Mouse (Mus musculus): ENCODE data around the gene Rpsa.

The Rpsa gene

DNA sequence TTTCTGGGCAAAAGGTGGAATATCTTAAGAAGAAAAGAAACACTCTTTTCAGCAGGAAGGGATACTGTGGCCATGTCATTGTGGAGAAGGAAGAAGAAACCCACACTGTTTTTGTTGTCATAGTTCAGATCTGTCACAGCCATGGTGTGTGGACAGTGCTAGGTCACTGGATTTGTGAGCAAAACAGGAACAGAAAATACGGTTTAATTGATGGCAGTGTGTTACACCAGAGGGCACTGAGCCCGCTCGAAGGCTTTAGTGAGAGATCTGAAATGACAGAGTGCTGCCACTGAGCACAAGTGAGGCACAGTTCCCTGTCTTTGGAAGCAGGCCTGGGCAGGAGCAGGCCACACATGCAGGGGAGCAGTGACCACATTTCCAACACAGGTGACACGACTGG lies 9.3 kb upstream of the Rpsa start:
- no peak for TF ChIP-seq NANOG (IDR thresholded peaks at IDR 0.05; ENCODE audit: borderline replicate concordance, low read length)
- no peak for TF ChIP-seq POU5F1 (IDR thresholded peaks at IDR 0.05; ENCODE audit: borderline replicate concordance, low read length)
- no peak for TF ChIP-seq CTCF (conservative IDR thresholded peaks at IDR 0.05; ENCODE audit: low read length)

DNA sequence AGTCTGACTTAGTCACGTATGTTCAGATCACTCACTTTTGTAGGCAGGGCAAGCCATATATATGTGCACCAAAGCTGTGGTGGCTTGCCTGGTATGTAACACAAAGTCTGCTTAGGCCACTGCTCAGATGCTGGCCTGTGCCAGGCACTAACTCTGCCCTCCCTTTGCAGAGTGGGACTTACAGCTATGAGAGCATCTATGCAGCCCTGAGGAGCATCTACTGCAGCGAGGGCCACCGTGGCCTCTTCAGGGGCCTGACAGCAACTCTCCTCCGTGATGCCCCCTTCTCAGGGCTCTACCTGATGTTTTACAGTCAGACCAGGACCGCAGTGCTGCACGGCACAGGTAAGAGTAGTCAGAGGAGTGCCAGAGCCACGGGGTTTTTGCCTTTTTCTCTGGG lies 7.0 kb upstream of the Rpsa start:
- Histone ChIP-seq H3K27me3 (ENCODE audit: insufficient read depth, low read length) (no peaks in the 10 kb centered on the region), H3K9me3 (ENCODE audit: low read length) (no peaks in the 10 kb centered on the region), H3K4me1 (replicated peaks; ENCODE audit: low read depth, low read length) (peaks cover 72% of the 10 kb centered on the region), H3K36me3 (ENCODE audit: insufficient read depth, low read length) (peaks cover 79% of the 10 kb centered on the region), H3K4me3 (replicated peaks; ENCODE audit: low read length) (no peak overlapping the region; the same call in 1 of the 2 replicates)
- TF ChIP-seq POU5F1 (IDR thresholded peaks at IDR 0.05; ENCODE audit: borderline replicate concordance, low read length) (no peak), CTCF (conservative IDR thresholded peaks at IDR 0.05; ENCODE audit: low read length) (no peak), NANOG (IDR thresholded peaks at IDR 0.05; ENCODE audit: borderline replicate concordance, low read length) (no peak)

More for the DNA sequence above, 9.3 kb upstream of the Rpsa start:
- Histone ChIP-seq H3K4me1 (replicated peaks; ENCODE audit: low read depth, low read length) (peaks cover 81% of the 10 kb centered on the region), H3K27me3 (ENCODE audit: insufficient read depth, low read length) (no peaks in the 10 kb centered on the region), H3K36me3 (ENCODE audit: insufficient read depth, low read length) (peaks cover 65% of the 10 kb centered on the region), H3K9me3 (ENCODE audit: low read length) (no peaks in the 10 kb centered on the region), H3K4me3 (replicated peaks; ENCODE audit: low read length) (no peak overlapping the region)

DNA sequence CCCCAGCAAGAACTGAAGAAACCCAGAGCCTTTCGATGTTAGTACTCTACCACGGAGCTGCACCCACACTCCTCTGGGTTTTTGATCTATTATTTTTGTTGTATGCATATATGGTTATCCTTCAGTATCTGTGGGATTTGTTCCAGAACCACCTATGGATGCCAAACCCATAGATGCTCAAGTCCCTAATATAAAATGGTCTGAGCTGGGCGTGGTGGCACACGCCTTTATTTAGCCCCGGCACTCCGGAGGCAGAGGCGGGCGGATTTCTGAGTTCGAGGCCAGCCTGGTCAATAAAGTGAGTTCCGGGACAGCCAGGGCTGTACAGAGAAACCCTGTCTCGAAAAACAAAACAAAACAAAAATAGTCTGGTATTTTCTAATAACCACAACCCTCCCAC lies 621 bp upstream of the Rpsa start:
- H3K4me1 ChIP-seq (replicated peaks; ENCODE audit: low read depth, low read length) = peaks cover 52% of the 10 kb centered on the region
- H3K27me3 ChIP-seq (ENCODE audit: insufficient read depth, low read length) = no peaks in the 10 kb centered on the region
- peaks cover 65% of the 10 kb centered on the region for H3K36me3 ChIP-seq (ENCODE audit: insufficient read depth, low read length)
- H3K4me3 ChIP-seq (replicated peaks; ENCODE audit: low read length) = peak overlapping the region; percentile 77
- no peaks in the 10 kb centered on the region for H3K9me3 ChIP-seq (ENCODE audit: low read length)
- TF ChIP-seq CTCF (conservative IDR thresholded peaks at IDR 0.05; ENCODE audit: low read length) = no peak
- TF ChIP-seq NANOG (IDR thresholded peaks at IDR 0.05; ENCODE audit: borderline replicate concordance, low read length) = no peak
- no peak for TF ChIP-seq POU5F1 (IDR thresholded peaks at IDR 0.05; ENCODE audit: borderline replicate concordance, low read length)

DNA sequence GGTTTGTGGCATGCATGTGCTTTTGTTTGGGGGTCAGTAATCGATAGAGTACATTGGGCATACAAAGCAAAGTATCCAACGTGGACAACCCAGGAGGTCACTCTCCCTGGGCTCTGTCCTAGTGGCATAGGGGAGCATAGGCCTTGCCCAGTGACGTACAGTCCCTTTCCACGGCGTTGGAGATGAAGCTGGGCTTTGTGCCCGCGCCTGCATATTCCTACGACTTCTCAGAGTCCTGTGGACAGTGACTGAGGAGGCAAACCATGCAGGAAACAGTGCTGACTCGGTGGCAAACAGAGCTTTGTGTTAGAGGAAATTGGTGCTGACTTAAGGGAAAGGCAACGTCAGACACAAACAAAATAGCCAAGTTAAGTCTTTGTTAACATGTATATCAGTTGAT lies 1.8 kb downstream of the Rpsa start:
- Histone ChIP-seq H3K4me3 (replicated peaks; ENCODE audit: low read length) (peak overlapping the region; percentile 99), H3K36me3 (ENCODE audit: insufficient read depth, low read length) (peaks cover 65% of the 10 kb centered on the region), H3K4me1 (replicated peaks; ENCODE audit: low read depth, low read length) (peaks cover 63% of the 10 kb centered on the region), H3K9me3 (ENCODE audit: low read length) (no peaks in the 10 kb centered on the region), H3K27me3 (ENCODE audit: insufficient read depth, low read length) (no peaks in the 10 kb centered on the region)
- TF ChIP-seq NANOG (IDR thresholded peaks at IDR 0.05; ENCODE audit: borderline replicate concordance, low read length) = no peak
- no peak for TF ChIP-seq CTCF (conservative IDR thresholded peaks at IDR 0.05; ENCODE audit: low read length)
- TF ChIP-seq POU5F1 (IDR thresholded peaks at IDR 0.05; ENCODE audit: borderline replicate concordance, low read length) = no peak

DNA sequence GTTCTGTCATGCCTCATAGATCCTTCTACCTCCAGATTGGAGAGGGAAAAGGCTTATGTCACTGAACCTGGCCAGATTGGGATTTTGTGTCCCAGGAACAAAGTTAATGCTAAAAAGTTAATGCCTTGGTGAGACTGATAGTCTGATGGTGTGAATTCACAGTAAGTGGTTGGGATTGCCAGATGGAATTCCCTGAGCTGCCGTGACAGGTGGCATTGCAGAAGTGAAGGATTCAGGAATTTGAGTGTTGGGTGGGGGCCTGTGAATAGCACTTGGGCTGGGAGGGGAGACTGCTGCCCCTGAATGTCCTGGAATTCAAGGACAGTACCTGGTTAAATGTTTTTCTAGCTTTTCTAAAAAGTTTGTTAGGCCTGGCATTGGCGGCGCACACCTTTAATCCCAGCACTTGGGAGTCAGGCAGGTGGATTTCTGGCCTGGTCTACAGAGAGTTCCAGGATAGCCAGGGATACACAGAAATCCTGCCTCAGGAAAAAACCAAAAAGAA lies 4.3 kb downstream of the Rpsa start:
- TF ChIP-seq NANOG (IDR thresholded peaks at IDR 0.05; ENCODE audit: borderline replicate concordance, low read length) (no peak), CTCF (conservative IDR thresholded peaks at IDR 0.05; ENCODE audit: low read length) (no peak)
- Histone ChIP-seq H3K36me3 (ENCODE audit: insufficient read depth, low read length) (peaks cover 62% of the 10 kb centered on the region), H3K4me3 (replicated peaks; ENCODE audit: low read length) (0 out of 2 replicates have a peak overlapping the region, but pooled peaks have one; percentile 4), H3K9me3 (ENCODE audit: low read length) (no peaks in the 10 kb centered on the region), H3K27me3 (ENCODE audit: insufficient read depth, low read length) (no peaks in the 10 kb centered on the region), H3K4me1 (replicated peaks; ENCODE audit: low read depth, low read length) (peaks cover 67% of the 10 kb centered on the region)

DNA sequence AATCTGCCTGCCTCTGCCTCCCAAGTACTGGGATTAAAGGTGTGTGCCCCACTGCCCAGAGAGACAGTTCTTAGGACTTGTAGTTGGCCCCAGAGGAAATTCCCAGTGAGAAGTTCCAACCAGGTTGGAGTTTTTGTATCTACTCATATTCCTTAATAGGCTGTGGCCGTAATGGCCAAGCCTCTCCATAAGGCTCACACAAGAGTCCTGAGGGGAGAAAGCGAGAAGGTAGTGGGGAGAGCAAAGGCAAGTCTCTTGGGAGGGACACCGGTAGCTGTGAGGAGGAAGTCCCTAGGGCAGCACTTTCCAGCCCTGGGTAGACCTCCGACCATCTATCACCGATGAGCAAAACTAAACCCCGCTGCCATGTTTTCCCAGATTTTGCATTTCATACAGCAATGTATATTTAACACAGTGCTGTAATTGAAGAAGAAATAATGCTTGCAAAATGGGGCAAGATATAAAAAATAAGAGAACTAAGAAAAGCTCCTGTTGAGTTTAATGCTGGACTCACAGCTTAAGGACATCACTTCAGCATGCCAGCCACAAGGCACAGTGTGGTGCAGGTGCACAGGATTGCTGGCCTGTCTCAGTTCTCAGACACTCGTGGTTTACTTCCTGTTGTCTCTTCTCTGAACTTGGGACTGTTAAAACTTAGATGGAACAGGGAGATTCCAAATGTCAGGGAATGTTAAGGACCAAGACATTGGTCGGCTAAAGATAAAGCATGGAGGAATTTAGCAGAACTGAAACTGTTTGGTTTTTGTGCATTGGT lies 5.7 kb downstream of the Rpsa start:
- H3K4me3 ChIP-seq (replicated peaks; ENCODE audit: low read length) = no peak overlapping the region
- H3K36me3 ChIP-seq (ENCODE audit: insufficient read depth, low read length) = peaks cover 59% of the 10 kb centered on the region
- TF ChIP-seq NANOG (IDR thresholded peaks at IDR 0.05; ENCODE audit: borderline replicate concordance, low read length) (no peak), CTCF (conservative IDR thresholded peaks at IDR 0.05; ENCODE audit: low read length) (no peak), POU5F1 (IDR thresholded peaks at IDR 0.05; ENCODE audit: borderline replicate concordance, low read length) (no peak)
- H3K9me3 ChIP-seq (ENCODE audit: low read length) = no peaks in the 10 kb centered on the region
- peaks cover 66% of the 10 kb centered on the region for H3K4me1 ChIP-seq (replicated peaks; ENCODE audit: low read depth, low read length)
- H3K27me3 ChIP-seq (ENCODE audit: insufficient read depth, low read length) = no peaks in the 10 kb centered on the region

DNA sequence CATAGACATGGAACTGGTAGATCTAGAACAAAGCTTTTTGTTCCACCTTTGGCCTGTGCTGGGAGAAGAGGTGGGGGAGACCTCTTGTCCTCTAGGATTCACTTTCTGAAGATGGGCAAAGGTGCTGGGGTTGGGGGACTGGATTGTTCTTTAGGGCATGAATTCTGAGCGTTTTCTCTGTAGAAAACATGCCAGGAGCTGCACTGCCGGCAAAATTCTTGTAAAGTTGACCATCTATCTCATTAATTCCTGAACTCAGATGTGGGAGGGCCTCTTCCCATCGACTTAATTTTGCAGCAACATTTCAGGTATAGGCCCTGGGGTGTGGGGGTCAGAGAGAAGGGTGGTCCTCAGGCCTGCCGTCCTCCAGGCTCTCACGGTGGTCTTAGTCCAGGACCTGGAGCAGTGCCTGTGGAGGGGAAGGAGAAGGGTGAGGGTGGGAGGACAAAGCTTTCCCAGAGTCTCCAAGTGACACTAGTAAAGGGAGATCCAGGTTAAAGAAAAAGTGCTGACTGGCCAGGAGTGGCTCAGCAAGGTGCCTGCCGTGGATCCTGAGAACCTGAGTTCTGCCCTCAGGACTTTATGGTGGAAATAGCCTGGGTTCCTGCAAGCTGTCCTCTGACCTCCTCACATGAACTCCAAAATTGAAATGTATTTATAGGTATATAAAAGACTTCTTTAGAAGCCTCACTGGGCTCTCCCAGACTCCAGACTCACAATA lies 6.4 kb downstream of the Rpsa start:
- Histone ChIP-seq H3K27me3 (ENCODE audit: insufficient read depth, low read length) (no peaks in the 10 kb centered on the region), H3K9me3 (ENCODE audit: low read length) (no peaks in the 10 kb centered on the region), H3K36me3 (ENCODE audit: insufficient read depth, low read length) (peaks cover 52% of the 10 kb centered on the region), H3K4me1 (replicated peaks; ENCODE audit: low read depth, low read length) (peaks cover 68% of the 10 kb centered on the region), H3K4me3 (replicated peaks; ENCODE audit: low read length) (no peak overlapping the region)
- TF ChIP-seq POU5F1 (IDR thresholded peaks at IDR 0.05; ENCODE audit: borderline replicate concordance, low read length) (no peak), CTCF (conservative IDR thresholded peaks at IDR 0.05; ENCODE audit: low read length) (no peak), NANOG (IDR thresholded peaks at IDR 0.05; ENCODE audit: borderline replicate concordance, low read length) (no peak)

DNA sequence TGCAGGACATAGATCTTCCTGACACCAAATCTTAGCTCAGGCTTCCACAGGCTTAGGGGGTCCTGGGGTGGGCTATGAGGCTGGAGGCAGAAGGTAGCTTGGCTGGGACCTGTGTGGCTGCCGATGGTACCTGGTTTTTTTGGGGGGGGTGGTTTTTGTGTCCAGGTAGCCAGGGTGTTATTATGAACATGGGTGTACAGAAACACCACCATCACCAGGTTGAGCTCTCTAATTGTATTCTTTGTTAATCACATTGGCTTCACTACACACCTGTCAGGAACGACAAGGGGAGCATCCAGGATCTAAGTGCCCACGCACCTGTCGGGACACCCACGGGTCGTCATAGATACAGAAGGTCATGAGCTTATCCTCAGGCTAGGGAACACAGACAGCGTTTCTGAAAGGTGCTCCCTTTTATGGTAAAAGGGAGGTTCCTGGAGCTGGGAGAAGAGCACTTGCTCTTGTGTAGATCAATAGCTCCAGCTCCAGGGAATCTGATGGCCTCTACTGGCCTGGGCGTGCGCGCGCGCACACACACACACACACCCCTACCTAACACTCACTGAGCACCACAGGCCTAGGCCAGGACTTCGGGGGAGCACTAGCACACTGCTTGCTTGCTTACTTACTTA lies 7.2 kb downstream of the Rpsa start:
- no peaks in the 10 kb centered on the region for H3K27me3 ChIP-seq (ENCODE audit: insufficient read depth, low read length)
- TF ChIP-seq CTCF (conservative IDR thresholded peaks at IDR 0.05; ENCODE audit: low read length) (no peak), NANOG (IDR thresholded peaks at IDR 0.05; ENCODE audit: borderline replicate concordance, low read length) (no peak), POU5F1 (IDR thresholded peaks at IDR 0.05; ENCODE audit: borderline replicate concordance, low read length) (no peak)
- H3K4me1 ChIP-seq (replicated peaks; ENCODE audit: low read depth, low read length) = peaks cover 67% of the 10 kb centered on the region
- H3K36me3 ChIP-seq (ENCODE audit: insufficient read depth, low read length) = peaks cover 45% of the 10 kb centered on the region
- no peak overlapping the region for H3K4me3 ChIP-seq (replicated peaks; ENCODE audit: low read length)
- 0 out of 2 replicates have a peak, but pooled peaks cover under 1% of the 10 kb centered on the region for H3K9me3 ChIP-seq (ENCODE audit: low read length)
